Mouse (Mus musculus) E14TG2a.4 (cell line): ENCODE measurements around the gene Sv2b.

Source experiments
- CTCF ChIP-seq: conservative IDR thresholded peaks from 2 replicates; pipeline ENCODE4 v1.5.1; 2014; ENCODE audit warnings: low read length
- POU5F1 ChIP-seq: IDR thresholded peaks from 2 replicates; pipeline ENCODE4 v1.6.1; 2014; ENCODE audit warnings: low read length, borderline replicate concordance

- TF ChIP-seq CTCF = no peak
- TF ChIP-seq POU5F1 = no peak
These were observed 99.8 kb downstream of the Sv2b start for GRCm38 (mm10) chr7:75209221-75209641.
